17 mouse cellular contexts compared by ENCODE assay signal in genomic region chr5:21115552-21115951, GRCm38 (mm10).
"Had no signal": no experiment of that assay in that cellular context is flagged by ENCODE, and none has a peak within 500 bp of the region (broad histone marks: within the 10 kb centered on the region; RNA-seq: fewer than 3 reads in every experiment).

No protein-coding gene starts in this region.

- H3K9ac ChIP-seq: kidney, embryonic 15.5 days; limb, embryonic 13.5 days; liver, embryonic 15.5 days; lung, embryonic 15.5 days had no signal

- H3K36me3 ChIP-seq: kidney, embryonic 15.5 days; limb, embryonic 13.5 days; liver, embryonic 15.5 days; lung, embryonic 15.5 days had no signal

- H3K27me3 ChIP-seq: kidney, embryonic 15.5 days; limb, embryonic 13.5 days; liver, embryonic 15.5 days; lung, embryonic 15.5 days; megakaryocyte, embryonic 14.5 days had no signal

- H3K4me3 ChIP-seq: kidney, embryonic 15.5 days; limb, embryonic 13.5 days; liver, embryonic 15.5 days; lung, embryonic 15.5 days; megakaryocyte, embryonic 14.5 days had no signal

- H3K27ac ChIP-seq: kidney, embryonic 15.5 days; limb, embryonic 13.5 days; liver, embryonic 15.5 days; lung, embryonic 15.5 days had no signal

- H3K9me3 ChIP-seq: kidney, embryonic 15.5 days; limb, embryonic 13.5 days; liver, embryonic 15.5 days; lung, embryonic 15.5 days had no signal

- H3K4me2 ChIP-seq: kidney, embryonic 15.5 days; limb, embryonic 13.5 days; liver, embryonic 11.5 days; liver, embryonic 15.5 days; lung, embryonic 15.5 days; midbrain, embryonic 11.5 days had no signal

- H3K4me1 ChIP-seq: kidney, embryonic 15.5 days; limb, embryonic 13.5 days; liver, embryonic 15.5 days; lung, embryonic 15.5 days had no signal

- ATAC-seq: intestine, embryonic 16.5 days; midbrain, embryonic 16.5 days had no signal

- DNase-seq: kidney, adult 2 months; kidney, postnatal 14 days; layer of hippocampus, postnatal 36 days; right cerebral cortex, adult 18-20 months; right cerebral cortex, postnatal 4 days; spleen, adult 18-20 months; thymus, adult 18-20 months; thymus, postnatal 14 days had no signal
